Mouse (Mus musculus) embryonic facial prominence, embryonic 11.5 days (tissue): ENCODE measurements around the gene Ankef1. TPM values are rescaled to one million over a fixed set of nuclear protein-coding genes. Genes with fewer than 3 reads are reported as not detected.
A peak's percentile ranks its signal among the peaks of the same experiment; 100 is the strongest.

Source experiments
- ATAC-seq: fragments of 200-750 bp; cut with Nextera tagmentation; replicated peaks from 2 replicates; pipeline ENCODE4 v1.8.0; 2017; ENCODE audit warnings: low read depth; ENCODE audit not compliant: insufficient number of reproducible peaks, low FRiP score, low TSS enrichment
- DNase-seq: peaks from one replicate; pipeline ENCODE4 v3.0.0-alpha.2; 2015; ENCODE audit warnings: low spot score
- H3K27ac ChIP-seq: fragments of 300-500 bp; sonication (generic); replicated peaks from 2 replicates; pipeline ENCODE4 v1.5.1; 2014; ENCODE audit warnings: mild to moderate bottlenecking, low read depth, low read length, control low read depth
- H3K27me3 ChIP-seq: fragments of 300-500 bp; sonication (generic); 2 replicates; pipeline ENCODE4 v1.6.1; 2014; ENCODE audit warnings: mild to moderate bottlenecking, low read length, moderate library complexity, mixed read lengths; ENCODE audit not compliant: control insufficient read depth, insufficient read depth
- H3K36me3 ChIP-seq: fragments of 300-500 bp; sonication (generic); replicated peaks from 2 replicates; pipeline ENCODE4 v1.6.1; 2014; ENCODE audit warnings: low read depth, mild to moderate bottlenecking, low read length, moderate library complexity, mixed read lengths; ENCODE audit not compliant: control insufficient read depth, insufficient read depth
- H3K4me1 ChIP-seq: fragments of 300-500 bp; sonication (generic); 2 replicates; pipeline ENCODE4 v1.6.1; 2014; ENCODE audit warnings: low read length, mixed read lengths; ENCODE audit not compliant: control insufficient read depth, insufficient read depth
- H3K4me2 ChIP-seq: fragments of 300-500 bp; sonication (generic); 2 replicates; pipeline ENCODE4 v1.6.1; 2014; ENCODE audit warnings: low read depth, mild to moderate bottlenecking, control low read depth, low read length, moderate library complexity
- H3K4me3 ChIP-seq: fragments of 300-500 bp; sonication (generic); 2 replicates; pipeline ENCODE4 v1.5.1; 2014; ENCODE audit warnings: low read depth, low read length, control low read depth
- H3K9ac ChIP-seq: fragments of 300-500 bp; sonication (generic); replicated peaks from 2 replicates; pipeline ENCODE4 v1.6.1; 2014; ENCODE audit warnings: mild to moderate bottlenecking, control low read depth, low read length
- H3K9me3 ChIP-seq: fragments of 300-500 bp; sonication (generic); replicated peaks from 2 replicates; pipeline ENCODE4 v1.6.1; 2016; ENCODE audit warnings: mild to moderate bottlenecking, low read length, inconsistent platforms, mixed read lengths; ENCODE audit not compliant: control insufficient read depth
- WGBS: fragments of 180-500 bp; shearing (Covaris S2); extraction: QIAGEN DNeasy Blood & Tissue Kit; methylation state at CpG from one replicate; pipeline ENCODE4 v1.1.7; 2014; 5-methylcytosine and 5-hydroxymethylcytosine counted together
- polyA plus RNA-seq: library from polyadenylated mRNA; unstranded; fragments of >200 nt; fragmentation: Nextera tagmentation; extraction: Ambion mirVana; gene quantifications from 2 replicates; pipeline ENCODE4 v1.2.1, GENCODE M21; 2014

Gene Ankef1
- polyA plus RNA-seq, 1 experiment from 2014 or later, result 0.73 TPM

- ATAC-seq, result peak; percentile 75
- Histone ChIP-seq H3K9ac (peak overlapping the region; percentile 28; the same call in 1 of the 2 replicates), H3K27ac (no peak overlapping the region)
These were observed 15.7 kb upstream of the Ankef1 start for GRCm38 (mm10) chr2:136485815-136486619.

DNA sequence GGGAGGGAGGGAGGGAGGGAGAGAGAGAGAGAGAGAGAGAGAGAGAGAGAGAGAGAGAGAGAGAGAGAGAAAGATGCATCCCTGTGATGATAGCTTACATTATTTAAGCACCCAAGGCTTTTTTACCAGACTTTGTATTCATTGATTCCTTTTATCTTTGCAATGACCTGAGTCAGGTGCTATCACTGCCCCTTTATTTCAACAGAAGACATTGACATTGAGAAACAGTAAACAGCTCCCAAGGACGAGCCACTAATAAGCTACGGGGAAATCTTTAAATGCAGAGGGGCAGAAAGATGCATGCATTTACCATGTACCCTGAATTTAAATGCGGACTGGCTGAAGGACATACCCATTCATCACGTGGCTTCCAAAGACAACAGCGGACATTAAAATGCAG lies 14.7 kb upstream of the Ankef1 start:
- H3K4me3 ChIP-seq, result no peak overlapping the region
- WGBS, result 82% methylated on average over 5 of the region's 5 CpGs
- no peaks in the 10 kb centered on the region for H3K4me1 ChIP-seq
- H3K4me2 ChIP-seq, result no peak overlapping the region
- ATAC-seq, result no peak
- no peak overlapping the region for H3K9ac ChIP-seq
- no peaks in the 10 kb centered on the region for H3K27me3 ChIP-seq
- no peaks in the 10 kb centered on the region for H3K36me3 ChIP-seq
- DNase-seq, result no peak
- H3K27ac ChIP-seq, result no peak overlapping the region
- no peaks in the 10 kb centered on the region for H3K9me3 ChIP-seq

More at GRCm38 (mm10) chr2:136485815-136486619, 15.7 kb upstream of the Ankef1 start:
- Histone ChIP-seq H3K9me3 (no peaks in the 10 kb centered on the region), H3K4me1 (no peaks in the 10 kb centered on the region), H3K4me2 (no peak overlapping the region), H3K36me3 (no peaks in the 10 kb centered on the region), H3K27me3 (no peaks in the 10 kb centered on the region), H3K4me3 (no peak overlapping the region)
- 13% methylated on average over 6 of the region's 6 CpGs for WGBS
- peak; percentile 93 for DNase-seq

DNA sequence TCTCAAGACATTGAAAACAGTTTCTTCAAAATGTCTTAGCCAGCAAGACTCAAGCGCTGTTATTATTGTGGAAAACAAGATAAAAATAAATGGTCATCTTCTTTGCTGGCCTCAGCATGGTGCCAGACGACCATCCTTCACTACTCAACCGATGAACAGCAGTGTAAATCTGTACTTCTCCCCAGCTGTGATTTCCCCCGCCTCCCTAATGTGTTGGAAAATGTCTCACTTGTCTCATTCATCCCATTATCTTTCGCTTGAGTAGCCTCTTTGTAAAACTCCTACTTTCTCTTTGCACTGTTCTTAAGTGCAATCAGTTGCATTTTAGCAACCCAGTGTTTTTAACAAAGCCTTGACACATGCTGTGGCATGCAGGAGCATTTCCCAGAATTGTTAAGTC lies 9.4 kb downstream of the Ankef1 start:
- Histone ChIP-seq H3K36me3 (no peaks in the 10 kb centered on the region), H3K9ac (no peak overlapping the region), H3K4me1 (no peaks in the 10 kb centered on the region), H3K9me3 (no peaks in the 10 kb centered on the region), H3K4me3 (no peak overlapping the region), H3K27me3 (no peaks in the 10 kb centered on the region), H3K27ac (no peak overlapping the region), H3K4me2 (no peak overlapping the region)
- DNase-seq (peak; percentile 18), ATAC-seq (no peak)
- 47% methylated on average over 5 of the region's 5 CpGs for WGBS

DNA sequence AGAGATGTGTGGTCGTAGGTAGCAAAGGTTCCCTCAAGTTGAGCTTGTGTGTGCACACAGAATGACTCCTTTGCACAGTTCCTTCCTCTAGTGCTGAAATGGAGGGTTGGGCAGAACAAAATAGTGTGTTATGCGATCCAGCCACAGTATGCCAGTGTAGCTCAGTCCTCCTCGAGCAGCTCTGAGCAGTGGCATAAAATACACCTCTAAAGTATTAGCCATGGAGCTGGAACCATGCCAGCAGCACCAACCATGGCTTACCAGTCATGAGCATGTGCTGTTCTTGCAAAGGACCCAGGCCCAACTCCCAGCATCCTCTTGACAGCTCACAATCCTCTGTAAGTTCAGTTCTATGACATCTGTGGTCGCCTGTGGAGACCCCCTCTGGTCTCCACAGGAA lies 10.0 kb downstream of the Ankef1 start:
- no peak overlapping the region for H3K4me3 ChIP-seq
- H3K27ac ChIP-seq, result no peak overlapping the region
- H3K4me2 ChIP-seq, result no peak overlapping the region
- 0 out of 2 replicates have a peak, but pooled peaks have one; percentile 9 for ATAC-seq
- H3K9ac ChIP-seq, result no peak overlapping the region
- no peak for DNase-seq
- H3K4me1 ChIP-seq, result no peaks in the 10 kb centered on the region
- no peaks in the 10 kb centered on the region for H3K36me3 ChIP-seq
- 76% methylated on average over 4 of the region's 4 CpGs for WGBS
- H3K27me3 ChIP-seq, result no peaks in the 10 kb centered on the region
- H3K9me3 ChIP-seq, result no peaks in the 10 kb centered on the region

DNA sequence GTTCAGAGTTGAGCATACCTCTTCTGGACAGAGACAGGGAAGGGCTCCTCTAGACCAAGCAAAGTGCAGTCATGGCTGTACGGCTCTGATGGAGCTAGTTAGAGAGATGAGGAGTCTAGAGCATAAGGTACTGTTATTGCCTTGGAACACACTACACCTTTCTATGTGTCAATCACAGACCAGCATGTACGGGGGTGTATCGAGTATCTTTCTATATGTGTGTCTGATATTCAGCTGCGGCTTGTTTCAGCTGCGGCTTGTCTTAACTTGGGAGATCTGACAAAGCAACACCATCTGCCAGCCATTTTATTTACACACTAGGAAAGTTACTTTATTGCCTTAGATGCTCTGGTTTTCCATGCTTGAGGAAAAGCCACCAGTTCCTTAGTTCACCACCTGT lies 11.1 kb downstream of the Ankef1 start:
- WGBS, result 84% methylated on average over 5 of the region's 5 CpGs
- Histone ChIP-seq H3K4me3 (no peak overlapping the region), H3K36me3 (no peaks in the 10 kb centered on the region), H3K27ac (no peak overlapping the region), H3K9me3 (no peaks in the 10 kb centered on the region), H3K9ac (no peak overlapping the region), H3K27me3 (no peaks in the 10 kb centered on the region), H3K4me2 (no peak overlapping the region), H3K4me1 (no peaks in the 10 kb centered on the region)
- DNase-seq (no peak), ATAC-seq (no peak)

DNA sequence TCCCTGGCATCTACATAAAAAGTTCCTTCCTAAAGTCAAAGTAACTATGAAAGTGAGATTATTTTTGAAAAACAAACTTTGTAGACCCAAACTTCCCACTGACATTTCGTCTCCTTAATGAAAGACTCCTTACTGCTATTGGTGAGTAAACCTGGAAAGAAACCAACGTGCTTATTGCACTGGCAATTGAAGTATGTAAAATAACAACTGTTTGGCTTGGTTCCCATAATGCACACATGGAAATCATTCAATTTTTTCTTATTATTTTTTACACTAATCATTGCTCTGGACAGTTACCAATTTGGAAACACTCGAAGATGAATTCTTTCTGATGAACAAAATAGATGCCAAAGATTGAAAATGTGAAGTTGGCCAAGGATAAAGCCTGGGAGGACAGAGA lies 12.1 kb downstream of the Ankef1 start:
- WGBS, result 82% methylated on average over 3 of the region's 3 CpGs
- DNase-seq, result no peak
- no peaks in the 10 kb centered on the region for H3K9me3 ChIP-seq
- H3K4me1 ChIP-seq, result no peaks in the 10 kb centered on the region
- H3K4me3 ChIP-seq, result no peak overlapping the region
- H3K27me3 ChIP-seq, result no peaks in the 10 kb centered on the region
- H3K4me2 ChIP-seq, result no peak overlapping the region
- no peak overlapping the region for H3K9ac ChIP-seq
- no peaks in the 10 kb centered on the region for H3K36me3 ChIP-seq
- no peak overlapping the region for H3K27ac ChIP-seq
- ATAC-seq, result no peak

DNA sequence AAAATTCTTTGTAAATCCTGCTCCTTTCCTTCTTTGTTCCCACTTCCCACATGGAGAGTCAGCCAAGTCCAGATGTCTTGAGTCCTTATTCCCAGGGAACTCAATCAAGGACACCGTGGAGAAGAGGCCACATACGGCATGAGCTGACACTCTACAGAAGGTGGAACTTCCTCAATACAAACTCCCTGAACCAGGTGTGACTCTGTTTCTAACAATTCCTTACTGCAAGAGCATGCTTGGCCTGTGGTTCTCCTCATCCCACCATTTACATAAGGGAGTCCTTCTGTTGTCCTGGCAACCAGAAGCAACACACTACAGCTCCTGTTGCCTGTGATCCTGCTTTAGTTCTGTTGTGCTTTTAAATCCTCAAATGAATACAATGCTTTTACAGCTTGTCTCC lies 13.8 kb downstream of the Ankef1 start:
- no peak overlapping the region for H3K4me2 ChIP-seq
- no peak for ATAC-seq

DNA sequence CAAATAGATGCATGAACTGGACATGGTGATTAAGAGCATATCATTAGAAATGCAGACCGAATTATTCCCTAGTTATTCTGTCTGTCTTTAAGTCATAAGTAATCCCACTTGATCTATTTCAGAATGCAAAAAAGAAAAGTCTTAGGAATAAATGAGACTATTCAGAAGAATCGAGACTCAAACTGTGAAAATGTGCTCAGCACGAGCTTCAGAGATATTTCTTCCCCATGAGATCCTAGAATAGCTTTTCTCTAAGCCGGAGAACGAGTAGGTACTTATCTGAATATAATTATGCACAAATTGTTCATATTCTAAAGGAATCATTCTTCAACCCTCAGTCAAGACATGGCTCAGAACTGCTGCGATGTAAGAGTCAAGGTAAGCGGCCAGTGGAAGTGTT lies 27.2 kb downstream of the Ankef1 start:
- ATAC-seq, result no peak

More for the DNA sequence above, 13.8 kb downstream of the Ankef1 start:
- no peak overlapping the region for H3K9ac ChIP-seq
- no peaks in the 10 kb centered on the region for H3K36me3 ChIP-seq
- H3K4me3 ChIP-seq, result no peak overlapping the region
- WGBS, result 83% methylated on average over 2 of the region's 2 CpGs
- no peaks in the 10 kb centered on the region for H3K27me3 ChIP-seq
- H3K4me1 ChIP-seq, result no peaks in the 10 kb centered on the region
- H3K9me3 ChIP-seq, result no peaks in the 10 kb centered on the region
- DNase-seq, result no peak
- no peak overlapping the region for H3K27ac ChIP-seq

More for the DNA sequence above, 27.2 kb downstream of the Ankef1 start:
- Histone ChIP-seq H3K4me2 (no peak overlapping the region), H3K9me3 (no peaks in the 10 kb centered on the region), H3K9ac (no peak overlapping the region), H3K4me1 (no peaks in the 10 kb centered on the region), H3K27me3 (no peaks in the 10 kb centered on the region), H3K27ac (no peak overlapping the region), H3K36me3 (no peaks in the 10 kb centered on the region), H3K4me3 (no peak overlapping the region)
- 85% methylated on average over 7 of the region's 7 CpGs for WGBS
- no peak for DNase-seq
